Mouse (Mus musculus): ENCODE results near the gene Gk. TPM values are rescaled to one million over a fixed set of nuclear protein-coding genes. Genes with fewer than 3 reads are reported as not detected.
A peak's percentile ranks its signal among the peaks of the same experiment; 100 is the strongest.

Gene Gk
- total RNA-seq (2021) = 10 to 100 TPM; 29.6 to 31.3 TPM
- long read RNA-seq, experiment 1, full-length matches to known transcripts = 2 of 5 reads
- long read RNA-seq, experiment 1, partial matches to known transcripts = 1 of 5 reads
- long read RNA-seq, experiment 1, other reads (novel, unspliced or antisense) = 2 of 5 reads
- long read RNA-seq, experiment 2, full-length matches to known transcripts = 5 of 13 reads
- long read RNA-seq, experiment 2, partial matches to known transcripts = 2 of 13 reads
- long read RNA-seq, experiment 2, other reads (novel, unspliced or antisense) = 6 of 13 reads

DNA sequence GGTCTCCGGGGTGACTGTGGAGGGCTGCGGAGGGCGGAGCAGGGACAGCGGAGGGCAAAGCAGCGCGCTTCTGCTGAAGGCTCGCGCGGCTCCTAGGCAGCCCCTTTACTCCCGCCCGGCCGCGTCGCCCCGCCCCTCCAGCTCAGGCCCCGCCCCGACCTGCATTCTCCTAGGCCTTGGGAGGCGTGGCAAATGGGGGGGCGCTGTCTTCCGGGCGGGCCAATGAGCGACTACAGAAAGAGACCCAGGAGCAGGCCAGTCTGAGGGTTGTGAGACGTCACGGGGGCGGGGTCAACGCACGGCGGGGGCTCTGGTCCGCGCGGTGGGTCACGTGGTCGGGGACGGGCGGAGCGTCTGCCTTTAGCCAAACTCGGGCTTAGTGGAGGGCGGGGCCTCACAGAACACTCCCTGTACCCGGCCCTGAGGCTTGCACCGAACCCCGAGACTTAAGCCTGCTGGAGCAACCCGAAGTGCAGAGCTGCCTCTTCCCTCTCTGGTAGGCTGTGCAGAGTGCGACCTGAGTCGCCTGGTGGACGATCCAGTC is at the start of gene Gk:
Gk (minus strand) TSS at position 276 of the 544 bp plus-strand sequence.
- TF ChIP-seq CTCF (conservative IDR thresholded peaks at IDR 0.05) = peak; percentile 16; the same call in 1 of the 2 replicates
- Histone ChIP-seq H3K27ac (peak within 1 kb of the TSS; percentile 97), H3K4me3 (peak within 1 kb of the TSS; percentile 70)
- DNase-seq (ENCODE audit: low spot score in 2 of 2) = peak; percentile 95 to 97

GRCm38 (mm10) chrX:85804706-85805376 is 28.2 kb upstream of the Gk start:
- Histone ChIP-seq H3K4me3 (no peak overlapping the region), H3K27ac (no peak overlapping the region)
- no peak for DNase-seq (ENCODE audit: low spot score in 2 of 2)
- no peak for TF ChIP-seq CTCF (conservative IDR thresholded peaks at IDR 0.05)

GRCm38 (mm10) chrX:85803006-85803405 is 26.4 kb upstream of the Gk start:
- no peak for TF ChIP-seq CTCF (conservative IDR thresholded peaks at IDR 0.05)
- Histone ChIP-seq H3K4me3 (no peak overlapping the region), H3K27ac (no peak overlapping the region)
- DNase-seq (ENCODE audit: low spot score in 2 of 2) = no peak

- Histone ChIP-seq H3K4me3 (no peak overlapping the region), H3K27ac (no peak overlapping the region)
- no peak for TF ChIP-seq CTCF (conservative IDR thresholded peaks at IDR 0.05)
- no peak for DNase-seq (ENCODE audit: low spot score in 2 of 2)
These were observed 20.8 kb upstream of the Gk start for GRCm38 (mm10) chrX:85797449-85797848.

GRCm38 (mm10) chrX:85778346-85778745 is 1.7 kb upstream of the Gk start:
- no peak for TF ChIP-seq CTCF (conservative IDR thresholded peaks at IDR 0.05)
- Histone ChIP-seq H3K4me3 (no peak overlapping the region), H3K27ac (no peak overlapping the region)
- no peak for DNase-seq (ENCODE audit: low spot score in 2 of 2)

- Histone ChIP-seq H3K4me3 (peak overlapping the region; percentile 70), H3K27ac (peak overlapping the region; percentile 97)
- peak; percentile 18 to 20 for DNase-seq (ENCODE audit: low spot score in 2 of 2)
- TF ChIP-seq CTCF (conservative IDR thresholded peaks at IDR 0.05) = no peak
These were observed 522 bp upstream of the Gk start for GRCm38 (mm10) chrX:85777141-85777540.

DNA sequence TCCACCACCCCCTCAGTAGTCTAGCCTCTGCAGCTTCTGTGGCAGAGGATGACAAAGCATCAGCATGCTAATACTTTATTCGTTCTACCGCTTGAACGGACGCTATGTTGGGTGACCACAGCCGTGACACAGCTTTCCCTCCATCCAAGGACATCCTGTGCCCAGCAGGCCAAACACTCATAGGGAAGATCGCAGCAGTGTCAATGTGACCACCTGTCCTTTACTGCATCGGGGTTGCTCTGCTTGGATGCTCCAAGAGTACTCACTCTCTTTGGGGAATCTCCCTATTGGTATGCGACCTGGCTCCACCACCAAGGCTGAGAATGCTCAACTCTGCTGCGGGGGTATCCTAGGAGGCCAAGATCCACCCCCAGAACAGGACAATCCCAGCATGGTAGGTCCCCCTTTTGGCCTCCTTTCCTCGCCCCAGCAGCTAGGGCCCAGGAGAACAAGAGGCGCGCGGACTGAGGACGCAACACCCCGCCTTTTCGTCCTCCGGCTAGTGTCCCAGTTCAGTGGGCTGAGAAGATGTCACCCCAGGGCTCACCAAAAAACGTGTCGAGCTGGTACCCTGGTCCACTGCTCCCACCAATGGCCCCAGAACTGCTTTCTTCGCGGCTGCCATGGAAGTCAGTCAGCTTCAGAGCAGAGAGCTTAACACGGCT is 608 bp downstream of the Gk start:
- DNase-seq (ENCODE audit: low spot score in 2 of 2) = peak; percentile 2 to 18
- no peak for TF ChIP-seq CTCF (conservative IDR thresholded peaks at IDR 0.05)
- peak overlapping the region; percentile 65 for H3K4me3 ChIP-seq
- peak overlapping the region; percentile 83 for H3K27ac ChIP-seq

GRCm38 (mm10) chrX:85771303-85771702 is 5.3 kb downstream of the Gk start:
- H3K27ac ChIP-seq = no peak overlapping the region
- TF ChIP-seq CTCF (conservative IDR thresholded peaks at IDR 0.05) = no peak
- H3K4me3 ChIP-seq = no peak overlapping the region
- no peak for DNase-seq (ENCODE audit: low spot score in 2 of 2)

DNA sequence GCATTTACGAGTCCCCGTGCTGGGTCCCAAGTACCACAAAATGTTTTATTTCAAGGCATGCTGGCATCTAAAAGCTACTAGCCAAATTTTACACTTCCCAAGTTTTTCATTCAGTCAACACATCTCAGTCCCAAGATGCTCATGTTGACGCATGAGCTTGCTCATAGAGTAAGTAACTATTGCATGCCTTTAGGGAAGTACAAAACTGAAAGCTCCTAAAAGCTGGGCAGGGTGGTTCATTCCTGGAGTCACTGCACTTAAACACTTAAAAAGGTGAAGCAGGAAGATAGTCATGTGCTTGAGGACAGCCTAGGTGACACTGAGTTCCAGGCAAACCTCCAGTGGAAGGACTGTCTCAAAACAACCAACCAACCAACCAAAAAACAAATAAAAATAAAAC is 5.9 kb downstream of the Gk start:
- TF ChIP-seq CTCF (conservative IDR thresholded peaks at IDR 0.05) = no peak
- no peak overlapping the region for H3K27ac ChIP-seq
- no peak overlapping the region for H3K4me3 ChIP-seq
- DNase-seq (ENCODE audit: low spot score in 2 of 2) = no peak

GRCm38 (mm10) chrX:85768578-85768977 is 8.0 kb downstream of the Gk start:
- no peak for DNase-seq (ENCODE audit: low spot score in 2 of 2)
- no peak for TF ChIP-seq CTCF (conservative IDR thresholded peaks at IDR 0.05)
- no peak overlapping the region for H3K27ac ChIP-seq
- no peak overlapping the region for H3K4me3 ChIP-seq

GRCm38 (mm10) chrX:85756005-85756404 is 20.6 kb downstream of the Gk start:
- no peak for DNase-seq (ENCODE audit: low spot score in 2 of 2)
- no peak overlapping the region for H3K4me3 ChIP-seq
- H3K27ac ChIP-seq = no peak overlapping the region
- no peak for TF ChIP-seq CTCF (conservative IDR thresholded peaks at IDR 0.05)

- no peak overlapping the region for H3K27ac ChIP-seq
- DNase-seq (ENCODE audit: low spot score in 2 of 2) = no peak
- TF ChIP-seq CTCF (conservative IDR thresholded peaks at IDR 0.05) = no peak
- no peak overlapping the region for H3K4me3 ChIP-seq
These were observed 32.8 kb downstream of the Gk start for GRCm38 (mm10) chrX:85743837-85744236.

GRCm38 (mm10) chrX:85733228-85733627 is 43.4 kb downstream of the Gk start:
- no peak for DNase-seq (ENCODE audit: low spot score in 2 of 2)
- TF ChIP-seq CTCF (conservative IDR thresholded peaks at IDR 0.05) = no peak

More at GRCm38 (mm10) chrX:85733228-85733627, 43.4 kb downstream of the Gk start:
- Histone ChIP-seq H3K27ac (no peak overlapping the region), H3K4me3 (no peak overlapping the region)

Measured in layer of hippocampus, adult 2 months (tissue).